Mouse (Mus musculus) gonadal fat pad, adult 2 months (tissue): Measurements from ENCODE around the gene Gng2. TPM values are rescaled to one million over a fixed set of nuclear protein-coding genes. Genes with fewer than 3 reads are reported as not detected.

Experiments used
- DNase-seq: peaks from one replicate; pipeline ENCODE4 v3.0.0-alpha.2; 2012; ENCODE audit warnings: low read depth
- polyA plus RNA-seq: library from polyadenylated mRNA; depleted of rRNA; stranded (reverse); fragments of >200 nt; gene quantifications from 2 replicates; pipeline ENCODE4 v1.2.3, GENCODE M21; 2012; rRNA removed

Gng2 gene
- polyA plus RNA-seq, 1 experiment, result 12.8 TPM

- no peak for DNase-seq
Observed at GRCm38 (mm10) chr14:19860281-19860680, 117.1 kb downstream of the Gng2 start.

- DNase-seq, result no peak
Observed at GRCm38 (mm10) chr14:19858808-19859776, 118.3 kb downstream of the Gng2 start.

GRCm38 (mm10) chr14:19858279-19858678, 119.1 kb downstream of the Gng2 start:
- no peak for DNase-seq

GRCm38 (mm10) chr14:19853471-19853870, 124.0 kb downstream of the Gng2 start:
- DNase-seq, result no peak

- DNase-seq, result no peak
Observed at GRCm38 (mm10) chr14:19839600-19840332, 137.7 kb downstream of the Gng2 start.

DNA sequence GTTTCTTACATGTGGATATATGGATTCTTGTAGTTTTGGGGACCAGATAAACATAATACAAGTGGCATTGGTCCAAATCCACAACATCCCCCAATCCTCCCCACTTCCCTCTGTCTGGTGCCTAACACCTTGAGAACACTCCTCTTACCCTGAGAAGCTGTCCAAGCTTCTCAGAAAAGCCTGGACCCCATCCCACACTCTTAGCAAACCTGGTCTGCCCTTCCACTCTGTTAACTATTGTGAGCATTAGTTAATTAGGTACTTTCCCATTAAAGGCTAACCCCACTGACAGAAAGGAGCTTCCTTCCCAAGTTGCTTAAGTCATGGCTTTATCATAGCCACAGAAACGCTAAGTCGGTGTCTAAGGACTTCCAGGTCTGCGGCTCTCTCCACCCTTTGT, 141.1 kb downstream of the Gng2 start:
- no peak for DNase-seq

DNA sequence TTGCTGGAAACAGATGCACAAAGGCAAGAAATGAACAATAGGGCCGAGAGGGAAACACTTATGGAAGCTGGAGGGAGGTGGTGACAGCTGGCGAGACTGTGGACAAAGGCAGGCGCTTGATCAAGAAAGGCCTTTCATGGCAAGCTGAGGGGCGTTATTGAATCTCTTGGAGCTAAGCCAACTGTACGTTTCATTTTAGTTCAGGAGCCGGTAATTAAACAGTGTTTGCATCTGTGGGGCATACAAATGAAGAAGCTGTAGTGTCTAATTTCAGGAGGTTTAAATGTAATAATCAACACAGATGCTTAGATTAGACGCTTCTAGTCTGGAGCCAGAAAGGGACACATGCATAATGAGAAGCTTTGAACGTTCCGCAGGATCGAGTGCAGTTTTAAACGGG, 151.9 kb downstream of the Gng2 start:
- no peak for DNase-seq

- DNase-seq, result peak; percentile 49
Observed at GRCm38 (mm10) chr14:19823321-19824142, 153.9 kb downstream of the Gng2 start, which contains the start of gene Rtraf. Rtraf (minus strand) TSS chr14:19823824.

Other genes with a start within 250 kb of the Gng2 start
- gene Nid2, start 226.4 kb downstream of the Gng2 start, polyA plus RNA-seq, result 44.4 and 48.3 TPM in 2 replicates
- 51.2 and 59.3 TPM in 2 replicates for gene Rtraf, start 153.8 kb downstream of the Gng2 start, polyA plus RNA-seq
- gene Saysd1, start 160.9 kb upstream of the Gng2 start, polyA plus RNA-seq, result 7.8 and 8.0 TPM in 2 replicates
- gene Kcnk5, start 204.2 kb upstream of the Gng2 start, polyA plus RNA-seq, result 12.6 and 18.0 TPM in 2 replicates